Mouse (Mus musculus) ovary, adult 18-20 months (tissue): ENCODE measurements at regions not wholly inside any gene's neighbourhood (a gene's known extent, or its start where the extent isn't known, plus 50 kb on each side); places are given as distances from the start of the nearest gene placed in this dataset.

Experiments used
- DNase-seq: peaks from one replicate; pipeline ENCODE4 v3.0.0; 2022; ENCODE audit warnings: low spot score, mixed read lengths

DNA sequence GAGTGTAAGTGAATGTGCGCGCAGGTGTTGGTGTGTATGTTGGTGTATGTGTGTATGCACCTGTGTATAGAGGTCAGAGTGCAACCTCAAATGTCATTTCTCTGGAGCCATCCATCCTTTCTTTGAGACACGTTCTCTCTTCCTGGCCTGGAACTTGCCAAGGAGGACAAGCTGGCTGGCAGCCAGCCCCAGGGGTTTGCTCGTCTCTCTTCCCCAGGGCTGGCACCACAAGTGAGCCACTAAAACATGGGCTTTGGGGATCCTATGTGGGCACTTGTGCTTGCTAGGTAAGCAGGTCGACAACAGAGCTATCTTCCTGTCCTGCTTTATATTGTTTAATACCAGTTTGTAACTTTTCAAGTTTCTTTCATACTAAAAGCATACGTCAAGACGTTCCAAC lies 189.8 kb upstream of the Cxcr4 start:
- DNase-seq: no peak

DNA sequence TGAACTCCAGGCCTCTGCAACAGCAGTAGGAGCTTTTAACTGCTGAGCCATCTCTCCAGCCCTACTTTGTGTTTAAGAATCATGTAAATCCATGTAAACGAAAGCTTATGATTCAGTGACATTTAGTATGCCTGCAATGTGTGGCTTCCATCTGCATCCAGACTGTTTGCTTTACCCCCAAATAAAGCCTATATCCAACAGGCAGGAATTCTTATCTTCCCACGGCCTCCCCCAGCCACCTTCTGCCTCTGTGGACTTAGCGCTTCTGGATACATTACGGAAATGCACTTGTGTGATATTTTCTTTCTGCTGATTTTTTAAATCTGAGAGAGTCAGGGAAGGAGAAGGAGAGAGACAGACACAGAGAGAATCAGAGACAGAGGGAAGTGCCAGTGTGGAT lies 189.2 kb upstream of the Cxcr4 start:
- DNase-seq: no peak

DNA sequence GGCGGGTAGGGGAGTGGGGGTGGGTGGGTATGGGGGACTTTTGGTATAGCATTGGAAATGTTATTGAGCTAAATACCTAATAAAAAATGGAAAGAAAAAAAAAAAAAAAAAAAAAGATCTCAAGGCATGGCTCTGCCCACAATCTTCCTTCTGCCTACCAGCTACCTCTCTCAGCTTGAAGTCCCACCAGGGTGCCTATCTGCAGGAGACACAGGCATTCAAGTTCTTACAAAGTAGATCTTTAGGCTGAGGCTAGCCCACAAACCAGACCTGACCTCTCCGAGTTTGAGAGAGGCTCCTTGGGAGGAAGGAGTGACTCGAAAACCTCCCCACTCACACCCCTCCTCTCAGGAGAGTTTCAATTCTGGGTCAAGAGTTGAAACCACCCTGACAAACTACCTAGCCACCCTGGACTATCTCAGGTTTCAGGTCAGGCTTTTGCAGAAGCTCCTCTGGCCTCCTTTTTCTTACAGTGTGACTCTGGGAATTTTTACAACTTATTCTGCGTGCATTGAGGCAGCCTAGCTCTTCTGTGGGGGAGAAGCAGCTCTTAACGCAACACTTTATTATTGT lies 187.6 kb upstream of the Cxcr4 start:
- no peak for DNase-seq

DNA sequence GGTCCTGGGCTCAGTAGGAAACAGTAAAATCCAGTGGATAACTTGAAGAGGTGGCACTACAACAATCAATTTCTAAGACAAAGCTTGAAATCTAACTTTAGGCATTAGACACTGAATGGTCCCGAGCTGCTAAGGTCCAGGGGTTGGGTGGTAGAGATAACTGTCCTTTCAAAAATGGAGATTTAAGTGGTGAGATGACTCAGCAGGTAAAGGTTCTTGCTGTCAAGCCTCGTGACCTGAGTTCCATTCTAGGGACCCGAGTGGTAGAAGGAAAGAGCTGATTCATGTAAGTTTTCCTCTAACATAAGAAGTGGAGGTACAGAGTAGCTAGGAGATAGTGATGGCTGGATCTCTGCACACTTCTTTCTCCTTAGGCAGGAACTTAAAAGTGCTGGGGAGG lies 180.3 kb upstream of the Cxcr4 start:
- DNase-seq: no peak

DNA sequence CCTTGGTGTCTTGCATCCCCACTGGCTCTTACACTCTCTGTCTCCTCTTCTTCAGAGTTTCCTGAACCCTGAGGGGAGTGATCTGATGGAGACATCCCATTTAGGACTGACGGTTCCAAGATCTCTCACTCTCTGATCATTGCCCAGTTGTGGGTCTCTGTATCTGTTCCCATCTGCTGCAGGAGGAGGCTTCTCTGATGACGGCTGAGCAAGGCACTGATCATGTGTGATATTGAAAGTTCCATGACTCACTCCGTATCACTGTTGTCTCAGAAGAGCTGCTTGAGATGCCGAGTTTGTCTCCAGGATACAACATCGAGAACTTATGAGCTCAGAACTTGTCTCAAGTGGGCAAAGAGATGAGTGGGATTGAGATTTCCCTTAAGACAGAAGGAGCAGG lies 178.7 kb upstream of the Cxcr4 start:
- DNase-seq: no peak

DNA sequence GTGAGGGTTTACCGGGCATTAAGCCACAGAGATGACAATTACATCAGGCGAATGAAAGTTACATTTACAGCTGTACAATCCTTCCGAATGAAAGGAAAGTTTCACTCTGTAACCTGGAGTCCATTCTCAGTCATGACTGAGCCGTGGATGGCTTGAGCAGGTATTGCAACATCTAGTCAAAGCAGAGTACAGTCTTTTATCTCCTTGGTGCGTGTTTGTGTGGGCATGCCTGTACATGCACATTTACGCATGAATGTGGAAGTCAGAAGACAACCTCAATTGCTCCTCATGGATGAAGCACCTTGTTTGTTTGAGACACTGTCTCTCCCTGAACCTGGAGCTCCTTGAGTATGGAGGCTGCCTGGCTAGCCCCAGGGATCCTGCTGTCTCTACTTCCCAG lies 175.9 kb upstream of the Cxcr4 start:
- no peak for DNase-seq

DNA sequence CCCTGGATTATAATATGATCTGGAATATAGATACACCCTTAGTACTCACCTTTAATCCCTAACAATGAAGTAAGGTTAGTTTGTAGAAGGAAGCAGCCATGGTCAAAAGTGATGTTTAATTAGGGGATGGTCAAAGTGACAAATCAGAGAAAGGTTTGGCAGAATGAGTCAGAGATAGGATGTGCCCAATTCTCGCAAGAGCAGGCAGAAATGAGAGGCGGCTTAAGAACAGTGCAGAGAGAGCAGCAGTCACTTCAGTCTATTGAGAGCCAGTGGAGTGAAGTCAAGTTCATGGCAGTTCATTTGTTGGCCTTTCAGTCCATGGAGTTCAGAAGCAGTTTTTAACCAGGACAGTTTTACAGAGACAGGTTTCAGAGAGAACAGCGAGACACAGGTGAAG lies 175.3 kb upstream of the Cxcr4 start:
- no peak for DNase-seq

DNA sequence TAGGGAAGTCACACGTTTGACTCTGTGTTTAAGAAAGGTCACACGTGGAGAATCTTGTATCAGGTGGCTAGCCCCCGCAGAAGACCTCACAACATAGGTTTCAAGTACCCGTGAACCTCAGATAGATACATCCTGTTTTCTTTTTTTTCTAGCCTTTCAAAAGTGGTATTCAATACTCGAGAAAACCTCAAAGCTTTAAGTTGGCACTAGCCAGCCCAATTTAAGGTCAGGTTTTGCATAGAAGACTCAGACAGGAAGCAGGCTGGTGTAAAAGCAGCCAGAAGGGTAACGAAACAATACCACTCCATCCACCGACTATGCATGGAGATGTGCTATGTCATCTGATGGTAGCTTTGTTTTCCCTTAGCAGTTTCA lies 174.8 kb upstream of the Cxcr4 start:
- DNase-seq: no peak

DNA sequence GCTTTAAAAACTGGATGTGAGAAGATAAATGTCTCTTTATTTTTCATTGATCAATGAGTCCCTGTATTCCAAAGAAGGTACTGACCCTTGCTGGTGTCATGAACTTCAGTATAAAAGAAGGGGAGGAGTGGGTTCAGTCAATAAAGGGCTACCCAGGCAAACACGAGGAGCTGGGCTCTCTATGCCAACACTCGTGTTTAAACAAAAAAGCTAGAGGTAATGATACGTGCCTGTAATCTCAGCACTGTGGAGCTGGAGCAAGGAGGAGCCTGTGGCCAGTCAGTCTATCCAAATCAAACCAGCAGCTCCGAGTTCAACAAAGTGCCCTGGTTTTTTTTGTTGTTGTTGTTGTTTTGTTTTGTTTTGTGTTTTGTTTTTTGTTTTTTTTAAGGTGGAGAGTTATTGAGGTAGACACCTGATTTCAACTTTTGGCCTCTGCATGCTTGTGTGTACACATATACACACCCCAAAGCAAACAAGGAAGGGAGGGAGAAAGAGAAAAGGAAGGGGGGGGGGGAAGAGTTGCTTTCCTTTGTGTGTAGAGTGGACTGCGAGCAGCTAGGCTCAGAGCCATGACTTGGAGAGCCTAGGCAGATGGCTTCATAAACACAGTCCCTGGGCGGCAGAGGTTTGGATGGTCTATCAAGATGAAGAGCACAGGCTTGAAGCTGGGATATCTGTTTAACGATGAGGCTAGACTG lies 174.2 kb upstream of the Cxcr4 start:
- DNase-seq: no peak

DNA sequence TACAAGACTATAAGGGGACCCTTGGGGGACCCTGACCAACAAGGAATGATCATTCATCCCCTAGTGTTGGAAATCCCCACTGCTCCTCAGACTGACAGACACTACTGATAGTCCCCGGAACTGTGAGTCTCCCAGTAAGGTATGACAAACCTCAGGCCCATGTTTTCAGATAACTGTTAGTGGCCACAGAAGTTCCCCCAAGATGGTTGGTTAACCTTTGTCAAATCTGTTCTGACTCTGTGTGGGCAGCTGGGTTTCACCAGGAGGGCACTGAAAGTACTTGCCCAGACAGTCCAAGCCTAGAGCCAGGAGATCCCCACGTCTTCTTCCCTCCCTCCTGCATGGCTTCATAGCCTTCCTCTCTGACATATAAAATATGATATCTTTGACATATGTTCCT lies 173.5 kb upstream of the Cxcr4 start:
- DNase-seq: no peak

DNA sequence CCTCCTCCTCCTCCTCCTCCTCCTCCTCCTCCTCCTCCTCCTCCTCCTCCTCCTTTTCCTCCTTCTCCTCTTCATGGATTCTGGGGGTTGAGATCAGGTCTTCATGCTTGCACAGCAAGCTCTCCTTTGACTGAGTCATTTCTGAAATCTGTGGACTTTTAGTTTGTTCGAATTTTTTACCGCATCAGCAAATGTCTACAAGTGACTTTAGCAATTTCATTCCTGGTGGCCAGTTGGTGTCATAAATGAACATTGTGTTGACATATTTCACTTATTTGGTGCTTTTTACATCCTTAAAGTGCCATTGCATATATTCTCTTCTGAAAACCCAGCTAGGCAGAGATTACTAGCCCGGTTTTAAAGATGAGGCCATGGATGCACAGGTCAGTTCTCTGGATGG lies 173.0 kb upstream of the Cxcr4 start:
- no peak for DNase-seq

DNA sequence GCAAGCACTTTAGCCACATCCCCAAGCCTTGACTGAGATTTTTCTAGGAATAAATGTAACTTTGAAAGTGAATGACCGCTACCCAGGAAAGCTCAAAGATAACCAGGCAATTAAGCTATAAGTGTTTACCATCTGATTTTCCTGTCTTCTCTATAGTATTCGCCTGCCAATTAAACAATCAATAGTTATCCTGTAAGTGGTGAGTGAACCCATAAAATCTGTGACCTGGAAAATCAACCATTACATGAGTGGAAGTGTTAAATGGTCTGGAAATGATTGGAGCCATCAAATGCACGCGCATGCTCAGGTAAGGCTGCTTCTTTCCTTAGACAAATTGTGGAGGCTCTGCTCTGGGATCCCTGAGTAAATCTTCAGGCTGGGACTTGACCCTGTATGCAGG lies 170.8 kb upstream of the Cxcr4 start:
- no peak for DNase-seq

DNA sequence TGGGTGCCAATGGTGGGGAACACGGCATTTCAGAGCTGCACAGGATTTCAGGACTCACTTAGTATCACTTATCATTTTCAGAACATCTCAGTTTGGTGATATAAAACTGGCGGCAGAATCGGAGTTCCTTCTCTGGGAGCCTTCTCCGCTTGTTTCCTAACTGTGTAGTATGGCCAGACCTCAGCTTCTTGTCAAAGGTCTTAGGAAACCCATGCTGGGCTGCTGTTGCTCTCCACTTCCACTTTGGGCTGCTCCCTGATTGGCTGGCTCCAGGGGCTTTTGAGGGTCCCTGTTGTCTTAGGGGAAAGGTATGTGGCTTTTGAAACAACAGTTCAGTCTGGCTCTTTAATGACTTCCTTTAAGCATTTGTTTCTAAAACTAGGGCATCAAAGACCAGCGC lies 170.0 kb upstream of the Cxcr4 start:
- no peak for DNase-seq

DNA sequence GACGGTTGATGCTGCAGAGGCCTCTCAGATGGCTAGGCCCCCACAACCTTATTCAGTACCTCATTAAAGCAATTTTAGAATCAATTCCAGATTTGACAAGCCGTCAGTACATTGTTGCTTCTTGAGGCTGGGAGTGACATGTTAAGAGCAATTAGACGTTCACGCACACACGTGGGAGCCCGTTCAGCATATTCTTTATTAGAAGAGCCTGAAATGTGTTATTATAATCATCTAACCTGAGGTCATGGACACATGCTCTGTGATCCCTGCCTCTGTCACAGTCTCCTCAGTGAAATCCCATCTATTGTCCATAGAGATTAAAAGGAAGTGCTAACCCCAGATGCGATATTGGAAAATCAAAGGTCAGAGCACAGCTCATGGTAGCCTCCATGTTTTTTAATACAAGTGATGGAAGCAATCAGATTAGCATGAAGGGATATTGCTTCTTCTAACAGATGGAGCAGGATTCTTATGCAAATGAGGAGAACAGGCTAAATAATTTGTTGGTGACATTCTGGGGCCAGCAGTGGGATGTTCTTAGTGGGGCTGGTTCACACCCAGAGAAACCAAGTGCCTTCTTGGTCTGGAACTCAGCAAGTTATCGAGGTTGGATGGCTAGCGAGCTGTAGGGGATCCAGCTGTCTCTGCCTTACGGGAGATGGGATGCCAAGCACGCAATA lies 166.8 kb upstream of the Cxcr4 start:
- DNase-seq: no peak

DNA sequence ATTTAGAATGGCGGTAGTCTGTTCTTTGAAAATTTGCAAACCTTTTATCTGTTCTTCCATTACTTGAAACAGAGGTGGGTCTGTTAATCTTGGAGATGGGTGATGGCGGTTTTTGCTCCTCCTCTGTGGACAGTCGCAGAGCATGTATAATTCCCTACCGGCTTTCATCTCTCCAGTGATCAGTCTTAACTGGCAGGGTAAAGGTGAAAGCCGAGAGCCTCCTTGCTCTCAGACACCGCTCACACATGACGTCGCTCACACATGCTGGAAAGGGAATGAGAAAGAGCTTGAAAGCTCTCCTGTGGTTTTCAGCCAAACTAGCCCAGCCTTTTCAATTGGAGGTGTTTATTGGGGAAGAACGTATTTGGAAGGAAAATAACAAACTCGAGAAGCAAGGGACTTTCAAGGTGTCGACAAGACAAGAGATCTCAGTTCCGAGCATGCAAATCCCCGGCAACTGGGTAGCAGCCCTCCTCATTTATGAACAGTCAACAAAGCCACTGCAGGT lies 166.3 kb upstream of the Cxcr4 start:
- no peak for DNase-seq

DNA sequence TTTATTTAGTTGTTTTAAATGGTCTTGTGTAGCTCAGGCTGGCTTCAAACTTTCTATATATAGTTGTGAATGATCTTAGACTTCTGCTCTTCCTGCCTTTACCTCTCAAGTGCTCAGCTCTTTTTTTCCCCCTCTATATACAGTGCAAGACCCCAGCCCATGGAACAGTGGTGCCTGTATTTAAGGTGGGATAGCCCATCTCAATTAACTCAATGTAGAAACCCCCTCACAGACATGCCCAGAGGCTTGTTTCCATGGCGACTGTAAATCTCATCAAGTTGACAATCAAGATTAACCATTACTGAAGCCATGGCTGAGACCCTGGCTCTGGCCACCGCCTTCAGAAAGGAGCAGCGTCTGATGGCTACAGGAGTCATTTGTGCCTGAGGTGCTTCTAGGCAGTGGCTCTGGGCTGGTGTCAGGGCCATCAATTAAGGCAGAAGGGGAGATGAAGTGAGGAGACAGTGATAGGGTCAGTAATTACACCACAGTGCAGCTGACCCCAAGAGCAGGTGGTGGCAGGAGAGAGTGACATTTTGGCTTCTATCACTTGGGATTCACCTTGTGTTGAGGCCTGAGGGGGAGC lies 161.4 kb upstream of the Cxcr4 start:
- no peak for DNase-seq

DNA sequence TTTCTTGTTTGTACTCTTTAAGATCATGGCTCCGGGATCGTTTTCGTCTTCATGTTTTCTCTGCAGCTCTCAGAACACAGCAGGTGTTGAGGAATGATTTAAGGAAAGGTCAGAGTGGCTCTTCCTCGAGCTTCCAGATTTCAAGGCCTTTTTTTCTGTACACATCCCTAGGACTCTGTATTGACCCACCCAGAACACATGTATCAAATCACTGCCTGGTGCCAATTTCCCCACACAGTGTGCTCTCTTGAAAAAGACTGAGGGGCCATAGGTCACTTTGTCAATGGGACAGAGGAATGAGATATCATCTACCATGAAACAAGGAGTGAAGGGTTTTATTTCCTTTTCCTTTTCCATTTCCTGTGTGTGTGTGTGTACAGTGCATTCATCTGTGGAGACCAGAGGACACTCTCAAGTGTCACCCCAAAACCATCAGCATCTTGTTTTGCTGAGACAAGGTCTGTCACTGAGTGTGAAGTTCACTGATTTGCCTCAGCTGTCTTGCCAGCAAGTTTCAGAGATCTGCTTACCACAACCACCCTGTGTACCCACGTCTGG lies 157.4 kb upstream of the Cxcr4 start:
- DNase-seq: no peak

DNA sequence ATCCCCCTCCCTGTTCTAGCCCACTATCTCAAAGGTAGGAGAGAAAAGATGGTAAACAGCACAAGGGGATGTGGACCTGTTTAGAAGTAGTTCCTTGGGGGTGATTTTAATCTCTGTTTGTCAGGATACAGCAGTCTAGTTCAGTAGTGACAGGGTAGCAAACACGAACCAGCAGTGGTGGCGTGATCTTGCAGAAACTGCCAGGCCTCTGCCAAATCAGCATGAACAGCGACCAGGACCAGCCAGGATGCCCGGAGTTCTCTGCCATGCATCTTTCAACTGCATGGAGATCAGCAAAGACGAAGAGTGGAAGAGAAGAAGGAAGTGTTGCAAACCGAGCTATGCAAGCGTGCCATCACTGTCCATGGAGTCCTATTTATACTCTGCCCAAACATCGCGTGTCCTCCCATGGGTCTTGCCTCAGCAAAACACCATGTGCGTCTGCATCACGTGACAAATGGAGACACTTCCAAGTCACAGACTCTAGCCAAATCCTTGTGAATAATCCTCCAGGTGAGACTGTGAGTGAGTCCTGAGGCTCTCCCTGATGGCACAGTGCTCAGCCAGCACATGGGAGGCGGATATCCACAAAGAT lies 155.2 kb upstream of the Cxcr4 start:
- DNase-seq: no peak

DNA sequence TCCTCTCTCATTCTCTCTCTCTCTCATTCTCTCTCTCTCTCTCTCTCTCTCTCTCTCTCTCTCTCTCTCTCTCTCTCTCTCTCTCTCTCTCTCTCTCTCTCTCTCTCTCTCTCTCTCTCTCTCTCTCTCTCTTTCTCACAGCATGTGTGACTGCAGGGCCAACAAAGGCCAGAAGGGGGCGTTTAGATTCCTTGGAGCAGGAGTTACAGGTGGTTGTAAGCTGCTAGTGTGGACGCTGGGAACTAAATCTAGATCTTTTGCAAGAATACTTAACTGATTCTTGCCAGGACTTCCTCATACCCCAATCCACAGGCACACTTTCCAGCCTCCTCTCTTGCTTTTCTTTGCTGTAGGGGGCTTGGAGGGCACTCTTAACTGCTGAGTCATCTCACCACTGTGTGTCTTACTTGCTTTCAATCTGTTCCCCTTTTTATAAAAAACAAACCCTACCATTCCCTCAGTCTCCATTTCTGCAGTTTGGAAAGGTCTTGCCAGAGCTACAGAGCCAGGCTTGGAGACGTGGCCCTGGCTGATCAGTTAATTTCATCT lies 154.4 kb upstream of the Cxcr4 start:
- no peak for DNase-seq

DNA sequence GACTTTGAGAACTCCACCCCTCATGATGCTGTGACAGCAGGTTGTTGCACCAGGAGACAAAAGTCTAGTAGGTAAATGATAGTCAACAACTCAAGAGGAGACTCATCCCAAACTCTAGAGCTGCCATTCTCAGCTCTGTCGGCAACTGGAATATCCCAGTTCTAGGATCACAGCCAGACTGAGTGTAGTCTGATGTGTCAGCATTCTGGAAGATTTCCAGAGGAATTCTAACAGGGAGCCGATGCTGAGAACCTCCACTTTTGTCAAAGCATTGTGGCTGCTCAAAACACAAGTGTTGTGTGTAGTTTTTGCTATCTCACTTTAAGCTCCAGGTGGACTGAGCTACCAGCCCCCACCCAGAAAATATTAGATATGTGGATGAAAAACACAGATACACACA lies 148.5 kb upstream of the Cxcr4 start:
- no peak for DNase-seq

DNA sequence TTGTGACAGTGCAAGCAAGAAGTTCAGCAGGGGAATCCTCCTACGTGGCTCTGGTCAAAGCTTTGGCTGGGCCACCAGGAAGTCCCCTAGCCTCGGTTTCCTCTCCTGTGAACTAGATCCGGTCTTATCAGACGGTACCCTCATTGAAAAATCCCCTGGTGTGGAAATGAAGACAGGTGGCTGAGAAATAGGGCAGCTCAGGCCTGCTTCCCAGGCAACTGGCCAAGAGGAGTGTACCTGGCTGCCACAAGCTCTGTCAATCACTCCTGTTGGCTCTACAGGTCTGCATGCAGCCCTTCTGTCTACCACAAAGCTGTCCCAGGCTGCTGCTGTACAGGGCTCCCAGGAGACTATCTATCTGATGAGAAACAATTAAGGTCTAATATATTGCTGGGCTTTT lies 146.1 kb upstream of the Cxcr4 start:
- no peak for DNase-seq

DNA sequence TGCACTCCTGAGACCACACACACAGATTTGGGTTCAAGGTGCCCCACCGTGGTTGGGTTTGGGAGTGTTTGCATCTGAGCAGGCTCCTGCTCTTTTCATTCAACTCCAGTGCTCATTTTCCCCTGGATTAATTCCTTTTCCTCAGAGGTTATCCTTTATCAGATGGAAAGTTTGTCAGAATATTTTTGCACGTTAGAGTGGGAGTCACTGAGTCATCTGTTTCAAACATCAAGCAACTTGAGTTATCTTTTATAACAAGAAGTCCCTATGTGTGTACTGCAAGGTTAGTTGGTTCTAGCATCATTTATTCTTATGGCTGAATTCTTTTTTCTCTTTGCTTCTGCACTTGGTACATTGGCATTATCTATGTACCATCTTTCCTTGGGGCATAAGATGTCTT lies 142.8 kb upstream of the Cxcr4 start:
- no peak for DNase-seq
